Mouse (Mus musculus): ENCODE measurements around the gene Pik3cg.

The Pik3cg gene

DNA sequence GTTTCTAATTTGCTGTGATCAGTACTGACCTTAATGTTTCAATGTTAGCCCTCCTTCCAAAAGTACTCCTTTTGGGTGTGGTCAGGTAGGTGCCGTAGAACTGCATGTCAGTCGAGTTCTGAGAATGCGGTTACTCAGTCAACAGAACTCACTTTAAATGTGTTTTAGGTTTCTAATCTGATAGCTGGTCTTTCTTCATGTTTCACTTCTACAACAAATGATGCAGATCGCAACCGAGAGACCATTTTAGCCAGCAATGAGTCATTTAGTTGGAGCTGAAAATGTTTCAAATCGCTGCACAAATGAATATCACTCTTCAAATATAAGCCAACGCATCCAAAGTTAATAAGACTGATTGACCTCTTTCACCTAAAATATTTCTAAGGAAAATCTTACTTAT is 6.5 kb downstream of the Pik3cg start:
- in situ Hi-C loops (cut with MseI, MboI): no loop called here

DNA sequence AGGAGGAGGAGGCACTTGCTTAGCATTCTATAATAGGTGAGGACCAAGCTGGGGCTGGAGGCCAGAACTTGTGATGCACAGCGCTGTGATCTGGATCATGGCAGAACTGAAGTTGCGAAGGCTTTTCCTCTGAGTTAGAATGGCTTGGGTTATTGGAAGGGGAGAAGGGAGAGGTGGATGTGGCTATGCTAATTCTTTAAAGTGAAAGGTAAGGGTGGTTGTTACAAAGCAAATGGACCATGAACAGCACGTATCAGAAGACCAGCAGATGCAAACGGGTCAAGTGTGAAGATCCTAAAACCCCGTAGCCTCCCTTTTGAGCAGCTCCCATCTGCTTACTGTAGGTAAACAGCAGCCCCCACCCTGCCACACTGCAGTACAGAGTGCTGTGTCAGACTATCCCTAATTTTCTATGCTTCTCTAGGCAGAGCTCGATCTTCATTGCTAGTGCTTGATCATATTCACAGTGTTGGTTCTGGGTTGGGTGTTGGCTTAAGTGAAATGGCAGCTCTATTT is 7.3 kb downstream of the Pik3cg start:
- in situ Hi-C loops (cut with MseI, MboI): no loop called here

DNA sequence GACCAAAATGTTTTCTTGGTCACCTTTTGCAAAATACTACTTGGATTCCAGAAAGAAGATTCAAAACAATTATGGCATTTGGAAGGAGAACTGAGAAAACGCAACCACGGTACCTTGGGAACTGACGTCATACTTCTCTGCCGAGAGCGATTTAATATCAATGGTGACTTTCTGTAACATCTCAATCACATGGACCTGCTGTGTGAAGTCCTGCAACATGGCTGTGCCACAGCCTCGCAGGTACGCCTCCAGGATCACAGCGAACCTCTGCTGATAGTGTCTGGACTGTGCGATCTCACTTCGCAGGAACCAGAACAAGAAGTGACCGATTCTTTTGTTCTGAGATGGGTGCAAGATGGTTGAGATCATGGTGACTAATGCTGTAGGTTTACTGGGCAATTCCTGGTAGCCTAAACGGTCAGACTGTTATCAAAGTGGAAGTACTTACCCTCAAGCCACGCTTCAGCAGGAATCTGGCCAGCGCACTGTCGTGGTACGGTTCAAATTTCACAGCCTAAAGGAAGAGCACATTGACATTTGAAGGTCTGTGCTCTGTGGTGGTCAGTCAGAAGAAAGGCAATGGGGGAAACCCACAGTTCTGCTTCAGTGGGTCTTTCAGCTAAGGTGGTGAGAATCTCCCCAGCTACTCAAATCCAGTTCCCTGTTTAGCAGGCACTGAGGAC is 7.9 kb downstream of the Pik3cg start:
- in situ Hi-C loops (cut with MseI, MboI): no loop called here

DNA sequence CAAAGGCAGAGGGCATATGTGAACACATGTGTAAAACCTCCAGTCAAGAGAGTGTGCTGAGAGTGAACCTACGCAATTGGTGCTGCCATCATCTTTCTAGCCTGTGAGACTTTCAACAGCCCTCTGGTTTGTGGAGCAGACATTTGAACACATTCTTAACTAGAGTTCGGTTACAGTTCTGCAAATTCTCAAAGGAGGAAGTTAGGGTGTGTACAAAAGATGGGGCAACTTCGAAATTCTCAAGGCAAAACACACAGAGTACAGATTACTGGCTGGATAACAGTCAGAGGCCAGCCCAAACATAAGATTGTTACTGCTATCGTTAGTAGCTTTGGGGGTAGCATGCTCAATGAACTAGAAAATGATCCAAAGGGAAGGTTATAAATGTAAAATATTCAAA is 9.0 kb downstream of the Pik3cg start:
- in situ Hi-C loops (cut with MseI, MboI): no loop called here

DNA sequence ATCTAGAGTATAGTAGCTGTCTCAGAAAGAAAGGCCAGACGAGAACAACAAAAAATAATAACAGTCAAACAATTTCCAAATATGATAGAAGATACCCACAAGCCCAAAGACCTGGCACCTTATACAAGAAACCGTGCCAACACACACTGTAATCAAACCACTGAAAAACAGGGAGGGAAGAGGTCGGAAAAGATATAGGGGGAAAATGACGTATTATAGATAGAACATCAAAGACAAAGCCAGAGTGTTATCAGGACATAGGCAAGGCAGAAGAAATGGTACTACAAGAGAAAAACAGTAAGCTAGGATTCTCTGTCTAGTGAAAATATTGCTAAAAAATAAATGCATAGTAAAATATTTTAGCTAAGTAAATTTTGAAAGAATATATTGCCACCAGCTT is 10.4 kb downstream of the Pik3cg start:
- in situ Hi-C loops (cut with MseI, MboI): no loop called here

DNA sequence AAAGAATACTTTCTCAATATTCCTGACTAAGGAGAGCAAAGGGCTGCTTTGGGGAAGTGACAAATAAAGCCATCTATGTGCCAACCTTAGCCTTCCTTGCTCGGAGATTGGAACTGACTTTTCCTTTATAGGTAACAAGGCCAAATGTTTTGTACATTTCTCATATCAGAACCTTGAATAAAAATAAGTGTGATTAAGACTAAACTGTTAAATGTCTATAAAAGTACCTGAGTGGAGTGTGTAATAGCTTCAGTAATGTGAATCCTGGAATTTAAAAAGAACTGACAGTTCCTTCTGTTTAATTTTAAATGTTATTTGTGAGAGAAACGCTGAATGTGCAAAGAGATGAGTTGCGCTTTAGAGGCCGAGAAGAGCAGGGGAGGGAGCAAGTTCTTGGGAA is 13.5 kb downstream of the Pik3cg start:
- in situ Hi-C loops (cut with MseI, MboI): no loop called here

DNA sequence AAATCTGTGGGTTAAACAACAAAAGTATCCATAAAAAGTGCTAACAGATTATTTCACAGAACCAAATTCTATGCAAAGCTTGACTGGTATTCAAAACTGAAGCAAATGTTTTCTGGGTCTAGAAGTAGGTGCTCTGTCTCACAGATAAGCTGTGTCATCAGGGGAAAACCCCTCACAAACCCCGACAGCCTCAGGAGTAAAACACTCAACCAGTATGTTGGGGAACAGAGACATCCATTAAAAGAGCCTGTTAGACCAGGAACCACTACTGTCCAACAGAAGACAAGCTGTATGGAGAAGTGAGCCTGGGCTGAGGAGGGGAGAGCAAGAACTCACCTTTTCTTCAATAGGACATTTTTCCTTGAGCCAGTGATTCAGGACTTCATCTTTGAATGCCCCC is 14.1 kb downstream of the Pik3cg start:
- in situ Hi-C loops (cut with MseI, MboI): no loop called here

DNA sequence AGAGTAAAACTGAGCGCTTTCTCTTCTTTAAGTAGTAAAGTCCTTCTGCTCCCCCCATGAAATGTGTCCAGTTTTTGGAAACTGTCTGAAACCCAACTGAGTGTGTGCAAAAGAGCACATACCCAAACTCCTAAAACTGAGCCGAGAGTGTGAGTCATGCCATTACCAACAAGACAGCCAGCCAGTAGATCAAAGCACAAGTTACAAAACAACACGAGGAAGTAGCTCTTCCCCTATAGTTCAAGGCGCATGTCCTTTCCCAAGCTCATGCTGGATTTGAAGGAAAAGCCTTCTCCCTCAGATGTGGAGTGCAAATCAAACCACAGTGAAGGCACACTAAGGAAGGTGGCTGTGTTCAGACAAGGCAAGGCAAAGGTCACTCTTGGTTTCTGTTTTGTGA is 17.5 kb downstream of the Pik3cg start:
- in situ Hi-C loops (cut with MseI, MboI): no loop called here

DNA sequence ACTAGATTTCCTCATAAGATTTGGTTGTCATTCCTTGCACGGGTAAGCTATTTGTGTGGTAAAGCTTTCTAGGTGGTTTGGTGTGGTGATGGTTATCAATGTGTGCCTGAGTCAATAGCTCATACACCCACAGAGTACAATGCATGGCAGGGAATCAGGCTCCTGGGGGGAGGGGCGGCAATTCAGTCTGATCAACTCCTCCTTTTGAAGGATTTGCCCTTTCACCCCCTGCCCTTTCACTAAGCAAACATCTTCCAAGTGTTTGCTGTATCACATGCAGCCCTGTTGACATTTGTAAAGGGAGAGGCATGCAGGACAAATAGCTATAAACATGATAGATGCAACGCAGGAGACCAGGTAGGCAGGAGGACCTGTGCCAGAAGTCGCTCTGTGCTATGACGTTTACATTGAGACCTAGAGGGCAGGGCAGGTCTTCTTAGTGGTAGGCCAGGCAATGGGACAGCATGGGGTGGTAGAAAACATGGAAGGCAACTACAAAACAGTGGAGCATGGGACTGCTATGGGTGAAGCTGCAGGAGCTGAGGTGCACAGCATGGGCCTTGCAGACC is 20.7 kb downstream of the Pik3cg start:
- in situ Hi-C loops (cut with MseI, MboI): no loop called here

DNA sequence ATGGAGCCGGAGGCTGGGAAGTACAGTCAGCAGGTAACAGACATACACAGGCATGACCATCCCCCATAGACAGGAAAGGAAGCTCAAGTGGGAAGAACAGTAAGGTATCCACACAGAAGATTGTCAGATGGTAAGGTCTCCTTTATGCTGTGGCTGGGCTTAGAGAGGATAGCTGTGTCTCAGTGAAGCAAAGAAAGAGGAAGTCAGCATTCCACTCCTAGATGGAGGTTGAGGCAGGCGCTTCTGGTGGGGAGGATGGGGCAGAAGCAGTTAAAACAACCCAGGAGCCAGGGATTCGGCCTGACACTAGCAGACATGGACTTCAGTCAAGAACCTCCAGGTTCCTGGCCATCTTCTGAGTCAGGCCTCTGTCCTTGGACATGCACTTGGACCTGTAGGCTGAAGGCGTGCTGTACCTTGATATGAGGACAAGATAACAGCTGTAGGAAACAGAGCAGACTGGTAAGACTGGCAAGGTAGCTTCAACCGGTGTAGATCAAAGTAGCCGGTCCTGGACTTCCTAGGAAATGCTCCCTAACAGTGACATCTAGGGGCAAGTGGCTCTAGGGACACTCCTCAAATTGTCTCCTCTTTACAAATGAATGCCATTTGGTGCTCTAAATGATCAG is 21.7 kb downstream of the Pik3cg start:
- in situ Hi-C loops (cut with MseI, MboI): no loop called here

DNA sequence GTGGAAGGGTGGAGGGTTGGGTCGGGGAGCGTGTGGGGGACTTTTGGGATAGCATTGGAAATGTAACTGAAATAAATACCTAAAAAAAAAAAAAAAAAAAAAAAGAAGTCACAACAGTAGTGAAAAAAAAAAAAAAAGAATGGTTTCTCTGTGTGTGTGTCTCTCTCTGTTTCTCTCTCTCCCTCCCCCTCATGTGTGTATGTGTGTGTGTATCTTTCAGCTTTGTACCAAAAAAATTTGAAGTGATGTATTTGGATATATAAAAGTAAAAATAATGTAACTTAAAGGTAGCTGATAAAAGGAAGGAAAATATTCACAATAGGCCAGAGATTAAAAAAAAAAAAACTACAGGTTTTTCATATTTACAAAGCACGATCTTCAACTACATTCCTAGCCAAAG is 23.6 kb downstream of the Pik3cg start:
- in situ Hi-C loops (cut with MseI, MboI): no loop called here

DNA sequence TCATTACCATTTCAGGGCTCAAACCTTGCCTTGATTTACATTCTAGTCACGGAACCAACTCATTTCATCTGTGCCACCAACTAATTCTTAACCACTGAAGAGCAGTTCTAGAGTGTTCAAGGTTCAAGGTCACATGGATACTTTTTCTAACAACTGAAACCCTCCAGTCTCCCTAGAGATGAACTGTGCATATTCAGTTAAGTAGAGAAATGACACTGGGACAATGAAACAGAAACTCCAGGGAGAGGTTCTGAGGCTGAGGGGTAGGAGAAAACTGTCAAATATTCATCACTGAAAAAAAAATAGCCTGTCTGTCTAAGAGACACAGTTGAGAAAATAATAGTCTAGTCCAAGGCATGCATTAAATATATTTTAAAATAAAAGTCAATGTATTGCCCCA is 24.9 kb downstream of the Pik3cg start:
- in situ Hi-C loops (cut with MseI, MboI): no loop called here

DNA sequence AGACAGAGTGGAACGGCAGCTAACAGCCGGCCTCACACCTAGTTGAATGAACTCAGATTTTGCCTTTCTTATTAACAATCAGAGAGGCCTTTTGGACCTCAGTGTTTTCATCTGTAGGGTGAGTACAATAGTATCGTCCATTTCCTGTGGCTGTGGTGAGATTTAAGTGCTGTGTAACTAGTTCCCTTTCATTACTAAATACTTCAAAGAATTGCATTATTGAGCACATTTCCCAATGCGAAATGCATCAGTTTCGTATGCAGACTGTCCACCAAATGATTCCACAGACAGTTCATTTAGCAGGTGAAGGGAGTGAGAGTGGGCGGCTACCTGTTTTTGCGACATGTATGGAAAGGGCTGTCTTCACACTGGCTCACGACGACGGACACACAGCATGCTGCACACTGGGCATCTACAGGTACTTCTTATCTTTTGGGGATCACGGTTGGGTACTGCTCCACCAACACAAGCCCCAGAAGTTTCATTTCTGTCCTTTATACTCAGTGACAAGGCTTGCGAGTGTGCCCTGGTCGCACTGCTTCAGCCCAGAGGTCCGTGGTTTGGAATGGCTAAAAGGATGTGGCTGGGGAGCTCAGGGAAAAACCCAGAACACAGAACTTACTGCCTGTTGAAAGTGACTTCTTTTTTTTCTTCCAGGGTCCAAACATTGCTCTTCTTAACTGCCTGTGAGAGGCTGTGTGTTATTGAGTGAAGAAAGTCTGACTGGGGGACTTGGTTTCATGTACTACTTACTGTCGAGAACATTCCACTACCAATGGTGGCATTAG is 25.6 kb downstream of the Pik3cg start:
- in situ Hi-C loops (cut with MseI, MboI): no loop called here

DNA sequence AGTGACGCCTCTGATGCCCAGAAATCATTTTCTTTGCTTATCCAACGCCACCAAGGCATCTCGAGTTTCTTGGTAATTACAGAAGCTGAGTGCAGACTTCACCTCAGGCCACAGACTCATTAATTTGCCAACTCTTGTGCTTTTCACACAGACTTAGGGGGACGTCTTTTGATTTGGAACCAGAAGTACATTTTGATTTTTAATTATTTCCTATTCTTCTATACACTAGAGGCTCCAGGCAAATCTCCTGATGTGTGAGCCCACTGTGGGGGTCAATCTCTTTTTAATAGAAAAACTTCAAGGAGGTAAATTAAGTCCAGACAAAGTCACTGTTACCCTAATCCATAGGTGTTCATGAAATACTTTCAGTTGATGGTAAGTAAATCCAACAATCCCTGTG is 26.6 kb downstream of the Pik3cg start:
- in situ Hi-C loops (cut with MseI, MboI): no loop called here

DNA sequence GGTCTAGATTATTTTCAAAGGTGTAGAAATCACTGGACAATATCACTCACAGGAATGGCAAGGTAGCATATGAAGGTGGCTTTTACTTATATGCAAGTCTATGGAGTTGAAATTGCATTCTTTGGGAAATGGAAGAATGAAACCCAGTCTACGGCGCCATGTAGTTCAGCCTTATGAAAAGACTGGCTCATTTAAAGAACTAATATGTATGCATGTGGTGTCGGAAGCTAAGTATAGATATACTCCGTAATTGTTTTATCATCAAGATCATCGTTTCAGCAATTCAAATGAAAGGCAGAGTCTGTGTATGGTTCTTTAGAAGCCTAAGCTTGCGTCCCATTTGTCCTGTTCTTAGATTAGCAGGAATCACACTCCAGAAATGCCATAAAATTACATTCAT is 34.0 kb downstream of the Pik3cg start:
- in situ Hi-C loops (cut with MseI, MboI): no loop called here

DNA sequence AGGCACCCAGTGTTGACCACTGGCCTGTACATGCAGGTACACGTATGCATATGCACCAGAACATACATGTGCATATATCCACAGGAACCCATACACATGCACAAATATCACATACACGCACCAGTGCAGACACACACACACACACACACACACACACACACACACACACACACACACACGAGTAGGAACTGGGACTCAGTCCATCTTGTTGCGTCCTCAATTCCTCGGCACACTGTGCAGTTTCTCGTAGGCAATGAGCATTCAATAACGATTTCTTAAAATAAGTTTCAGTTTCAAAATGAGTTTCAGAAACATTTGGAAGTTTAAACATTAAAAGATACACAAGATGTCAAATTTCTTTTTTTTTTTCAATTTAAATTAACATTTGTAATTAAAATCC is 35.6 kb downstream of the Pik3cg start:
- in situ Hi-C loops (cut with MseI, MboI): no loop called here

DNA sequence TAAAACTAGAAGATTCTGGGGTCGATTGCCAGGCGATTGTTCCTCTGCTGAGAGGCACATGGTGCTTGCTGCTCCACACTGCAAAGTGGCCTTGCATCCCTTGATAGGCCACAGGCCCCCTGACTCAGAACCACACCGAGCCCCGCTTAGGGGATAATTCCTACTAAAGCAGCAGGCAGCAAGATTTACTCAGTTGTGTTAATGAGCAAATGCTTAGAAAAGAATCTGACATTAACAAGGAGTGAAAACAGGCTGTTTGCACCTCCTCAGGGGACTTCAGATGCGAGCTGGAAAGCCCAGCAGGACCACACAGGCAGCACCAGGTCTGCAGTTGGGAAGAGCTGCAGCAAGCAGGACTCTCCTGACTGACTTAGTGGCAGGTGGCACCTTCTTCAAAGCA is 39.3 kb downstream of the Pik3cg start:
- in situ Hi-C loops (cut with MseI, MboI): no loop called here

DNA sequence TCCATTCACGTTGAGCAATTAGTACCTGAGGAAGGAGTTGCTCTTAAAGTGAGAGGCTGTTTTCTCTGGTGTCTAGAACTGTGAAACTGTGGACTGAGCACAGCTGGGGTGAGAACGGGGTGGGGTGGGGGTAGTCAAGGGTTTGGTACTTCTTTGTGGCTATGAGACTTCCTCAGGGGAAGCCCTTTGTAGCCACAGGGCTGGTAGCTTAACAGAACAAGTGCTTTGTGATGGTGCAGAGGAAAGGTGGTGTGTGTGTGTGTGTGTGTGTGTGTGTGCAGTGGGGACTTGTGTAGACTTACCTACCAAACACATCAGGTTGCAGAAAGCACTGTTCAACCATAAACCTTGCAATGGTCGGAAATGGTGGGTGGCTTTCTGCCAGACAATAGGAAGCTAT is 39.7 kb downstream of the Pik3cg start:
- in situ Hi-C loops (cut with MseI, MboI): no loop called here

DNA sequence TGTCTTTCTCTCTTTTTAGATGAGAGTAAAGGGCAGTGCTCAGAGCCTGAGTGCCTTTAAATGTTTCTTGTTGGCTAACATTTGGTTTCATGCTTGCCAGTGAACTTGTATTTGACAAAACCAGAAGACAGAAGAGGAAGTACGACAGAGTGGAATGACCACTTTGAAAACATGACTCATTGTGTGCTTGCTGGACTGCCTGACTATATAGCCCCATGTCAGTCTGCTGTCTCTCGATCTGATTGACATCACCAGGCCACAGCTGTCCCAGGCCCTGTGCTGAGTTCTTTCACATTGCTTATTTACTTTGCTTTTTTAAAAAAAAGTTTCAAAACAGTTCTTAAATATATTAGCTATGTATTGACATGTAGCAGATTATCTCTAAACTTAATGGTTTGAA is 44.8 kb downstream of the Pik3cg start:
- in situ Hi-C loops (cut with MseI, MboI): no loop called here

DNA sequence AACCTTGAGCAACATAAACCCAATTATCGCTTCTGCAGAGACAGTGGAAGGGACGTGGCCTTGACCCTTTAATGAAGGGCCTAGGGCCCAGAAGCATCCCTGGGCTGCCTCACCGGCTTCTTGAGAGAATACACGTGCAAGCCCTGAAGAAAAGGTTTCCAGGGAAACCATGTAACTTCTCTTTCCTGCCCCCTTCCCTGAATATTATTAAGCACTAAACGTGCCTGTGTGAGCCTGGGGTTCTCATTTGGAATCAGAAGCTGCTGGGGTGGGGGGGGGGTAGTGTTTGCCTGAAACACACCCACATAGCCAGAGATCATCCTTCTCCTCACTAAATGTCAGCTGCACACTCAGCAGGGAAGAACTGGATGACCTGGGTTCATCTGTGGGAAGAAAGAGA is 49.7 kb downstream of the Pik3cg start:
- in situ Hi-C loops (cut with MseI, MboI): no loop called here

DNA sequence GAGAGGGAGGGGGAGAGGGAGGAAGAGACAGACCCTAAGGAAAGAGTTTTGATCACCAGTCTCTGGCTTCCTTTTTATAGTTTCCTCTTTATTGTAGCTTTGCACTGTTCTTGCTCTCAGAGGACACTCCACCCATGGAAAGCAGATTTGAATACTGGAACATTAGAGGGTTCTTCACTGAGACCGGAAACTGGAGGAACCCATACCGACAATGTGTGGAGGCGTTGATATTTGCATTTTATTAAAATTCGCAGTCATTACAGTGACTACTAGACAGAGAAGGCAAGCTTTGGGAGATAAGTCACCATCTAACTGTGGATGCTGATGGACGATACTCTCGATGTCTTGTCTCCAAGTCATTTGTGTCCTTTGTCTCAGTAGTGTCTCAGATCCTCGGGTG is 61.9 kb downstream of the Pik3cg start:
- in situ Hi-C loops (cut with MseI, MboI): loop anchor here (10.0 kb wide), 1 partner anchor 88 kb away; no protein-coding TSS in a partner anchor

DNA sequence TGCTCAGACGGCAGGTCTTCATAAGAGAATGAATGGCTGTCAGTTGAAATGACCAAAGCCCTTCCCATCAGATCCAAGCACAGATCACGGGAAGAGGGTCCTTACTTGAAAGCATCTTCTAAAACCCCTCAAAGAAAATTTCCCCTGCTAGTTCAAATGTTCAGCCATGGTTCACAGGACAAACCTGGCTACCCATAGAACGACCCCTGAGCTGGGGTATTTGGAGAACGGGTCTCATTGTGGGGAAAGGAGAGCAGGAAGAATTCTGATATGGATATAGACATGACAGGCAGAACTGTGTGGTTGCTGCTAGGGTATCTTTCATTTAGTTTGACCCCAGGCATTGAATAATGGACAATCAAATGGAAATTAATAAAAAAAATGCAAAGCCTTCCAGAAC is 62.8 kb downstream of the Pik3cg start:
- in situ Hi-C loops (cut with MseI, MboI): loop anchor here (10.0 kb wide), 1 partner anchor 89 kb away; no protein-coding TSS in a partner anchor

All from mouse trophoblast stem cell (cell line).